Mouse (Mus musculus): Measurements from ENCODE around the gene Tnrc6c.

DNA sequence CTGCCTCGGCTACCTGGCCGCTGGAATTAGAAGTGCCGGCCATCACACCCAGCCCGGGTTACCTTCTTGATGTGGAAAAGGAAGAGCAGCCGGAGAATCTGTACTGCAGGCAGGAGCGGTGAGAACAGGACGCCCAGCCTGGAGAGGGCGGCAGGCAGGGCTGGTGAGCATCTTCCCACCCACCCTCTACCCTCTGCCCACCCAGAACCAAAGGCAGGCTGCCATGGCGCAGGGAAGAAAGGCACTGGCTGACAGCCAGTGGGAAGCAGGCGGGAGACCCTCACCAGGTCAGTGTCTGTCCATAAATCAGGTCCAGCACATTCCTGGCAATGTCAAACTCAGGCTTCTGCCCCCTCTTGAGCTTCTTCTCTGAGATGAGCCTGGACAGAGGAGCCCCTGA, 116.3 kb downstream of the Tnrc6c start:
- TF ChIP-seq CTCF (IDR thresholded peaks at IDR 0.05; ENCODE audit: borderline replicate concordance, insufficient read depth, low read length) = no peak
- no peak for TF ChIP-seq POLR2A (IDR thresholded peaks at IDR 0.05; ENCODE audit: low read depth, low read length)

Measured in embryonic fibroblast, embryonic 13.5 days (primary cell).